Mouse (Mus musculus) erythroblast, embryonic 14.5 days (primary cell): ENCODE data around the gene Arhgef25. TPM values are rescaled to one million over a fixed set of nuclear protein-coding genes. Genes with fewer than 3 reads are reported as not detected.
"Not testable (repeated sequence)": the region's sequence is repeated elsewhere in the genome, so short reads cannot be mapped to it uniquely, and the experiment has no call there.

ENCODE experiments used
- H3K27me3 ChIP-seq: 2 replicates; pipeline ENCODE4 v1.6.1; 2012; ENCODE audit warnings: inconsistent platforms; ENCODE audit not compliant: control insufficient read depth
- H3K36me3 ChIP-seq: 2 replicates; pipeline ENCODE4 v1.6.1; 2012; ENCODE audit warnings: mild to moderate bottlenecking, inconsistent platforms; ENCODE audit not compliant: control insufficient read depth
- H3K4me1 ChIP-seq: 2 replicates; pipeline ENCODE4 v1.6.1; 2012; ENCODE audit warnings: inconsistent platforms; ENCODE audit not compliant: control insufficient read depth
- H3K4me3 ChIP-seq: replicated peaks from 2 replicates; pipeline ENCODE3; 2012; ENCODE audit warnings: moderate library complexity, mild to moderate bottlenecking, inconsistent platforms
- H3K9me3 ChIP-seq: 2 replicates; pipeline ENCODE4 v1.6.1; 2012; ENCODE audit warnings: low read length, inconsistent platforms, mixed read lengths; ENCODE audit not compliant: control insufficient read depth
- GATA1 ChIP-seq: IDR thresholded peaks from 2 replicates; pipeline ENCODE4 v1.6.1; 2012; ENCODE audit warnings: low read length, inconsistent platforms, mixed read lengths
- TAL1 ChIP-seq: IDR thresholded peaks from 3 replicates; pipeline ENCODE4 v1.6.1; 2012; ENCODE audit warnings: low read length, inconsistent platforms, mixed read lengths
- polyA plus RNA-seq: library from polyadenylated mRNA; stranded (reverse); fragments of >175 nt; gene quantifications from 2 replicates; pipeline ENCODE4 v1.2.3, GENCODE M21; 2012

Gene Arhgef25
- polyA plus RNA-seq, 1 experiment: 0.52 TPM

DNA sequence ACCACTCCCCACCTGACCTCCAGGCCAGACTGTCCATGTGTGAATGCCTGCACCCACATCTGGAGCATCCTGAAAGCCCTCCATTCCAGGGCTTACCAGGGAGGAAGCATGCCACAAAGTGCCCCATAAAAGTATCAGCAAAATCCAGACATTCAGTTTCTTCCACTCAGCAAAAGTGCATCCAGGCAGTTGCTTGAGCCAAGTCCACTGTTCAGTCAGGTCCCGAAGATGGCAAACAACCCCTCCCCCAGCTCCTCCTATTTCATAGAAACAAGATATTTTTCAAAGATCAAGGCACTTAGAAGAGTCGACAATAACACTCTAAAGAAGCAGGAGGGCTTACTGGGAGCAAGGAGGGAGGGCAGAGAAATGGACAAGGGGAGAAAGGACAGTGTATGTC lies 8.6 kb upstream of the Arhgef25 start:
- no peak for TF ChIP-seq TAL1
- no peak for TF ChIP-seq GATA1
- Histone ChIP-seq H3K36me3 (peaks cover 72% of the 10 kb centered on the region), H3K27me3 (no peaks in the 10 kb centered on the region), H3K9me3 (no peaks in the 10 kb centered on the region), H3K4me1 (peaks cover 88% of the 10 kb centered on the region), H3K4me3 (no peak overlapping the region)

DNA sequence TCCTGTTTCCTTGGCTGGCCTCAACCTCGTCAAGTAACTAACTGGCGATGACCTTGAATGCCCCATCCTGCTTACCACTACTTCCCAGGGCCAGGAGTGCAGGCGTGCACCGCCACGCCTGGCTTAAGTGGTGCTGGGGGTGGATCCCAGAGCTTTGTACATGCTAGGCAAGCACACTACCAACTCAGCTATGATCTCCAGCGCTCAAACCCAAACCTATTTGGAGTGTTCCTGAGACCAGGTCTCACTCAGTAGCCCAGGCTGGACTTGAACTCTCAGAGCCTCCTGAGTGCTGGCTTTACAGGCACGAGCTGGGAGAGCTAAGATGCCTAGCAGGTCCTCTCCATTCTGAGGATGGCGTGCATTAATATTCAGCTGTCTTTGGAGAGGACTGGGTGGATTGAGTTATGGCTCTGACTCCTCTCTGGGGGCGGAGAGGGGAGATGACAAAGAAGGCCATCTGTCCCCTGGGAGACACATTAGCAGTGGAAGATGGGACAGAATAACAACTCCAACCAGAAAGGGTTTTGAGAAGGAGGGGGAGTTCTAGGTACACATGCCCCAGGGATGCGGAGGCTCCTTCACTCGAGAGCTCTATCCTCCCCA lies 7.7 kb upstream of the Arhgef25 start:
- Histone ChIP-seq H3K27me3 (no peaks in the 10 kb centered on the region), H3K4me1 (peaks cover 88% of the 10 kb centered on the region), H3K4me3 (no peak overlapping the region), H3K36me3 (peaks cover 68% of the 10 kb centered on the region), H3K9me3 (no peaks in the 10 kb centered on the region)
- no peak for TF ChIP-seq GATA1
- no peak for TF ChIP-seq TAL1

DNA sequence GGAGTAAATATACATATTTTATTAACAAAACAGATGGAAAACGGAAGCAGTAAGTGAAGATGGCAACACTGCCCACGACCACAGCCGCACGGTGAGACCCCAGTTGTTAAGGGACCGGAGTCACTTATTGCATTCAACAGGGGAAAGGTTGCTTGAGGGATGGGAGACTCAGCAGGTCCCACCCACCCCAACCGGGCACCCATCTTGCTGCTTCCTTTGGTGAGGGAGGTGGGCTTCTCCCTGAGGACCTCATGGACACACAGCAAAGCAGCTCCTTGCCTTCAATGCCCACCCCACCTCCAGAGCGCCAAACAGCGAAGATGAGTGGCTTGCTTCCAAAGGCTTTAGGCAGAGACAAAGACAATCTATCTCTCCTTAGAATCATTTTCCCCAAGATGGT lies 7.2 kb upstream of the Arhgef25 start:
- no peak for TF ChIP-seq GATA1
- no peak for TF ChIP-seq TAL1
- Histone ChIP-seq H3K4me3 (no peak overlapping the region), H3K36me3 (peaks cover 68% of the 10 kb centered on the region), H3K4me1 (peaks cover 88% of the 10 kb centered on the region), H3K27me3 (no peaks in the 10 kb centered on the region), H3K9me3 (no peaks in the 10 kb centered on the region)

DNA sequence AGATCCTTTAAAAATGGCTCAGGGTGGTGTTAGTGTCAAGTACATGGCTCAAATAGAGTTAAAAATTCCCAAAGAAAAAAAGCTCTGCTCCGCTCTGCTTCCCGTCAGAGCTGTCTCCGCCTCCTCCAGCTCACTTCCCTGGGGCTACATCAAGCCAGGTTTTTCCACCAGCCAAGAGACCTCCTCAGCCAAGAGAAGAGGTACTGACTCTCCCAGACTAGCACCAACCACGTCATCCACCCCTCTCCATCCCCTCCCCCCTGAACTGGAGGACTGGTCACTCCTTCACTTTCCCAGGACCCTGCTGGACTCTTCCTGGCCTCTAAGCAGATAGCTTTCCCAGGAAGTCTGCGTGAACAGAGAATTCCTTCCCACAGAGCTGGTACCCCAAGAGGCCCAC lies 6.5 kb upstream of the Arhgef25 start:
- H3K36me3 ChIP-seq: peaks cover 61% of the 10 kb centered on the region
- H3K4me1 ChIP-seq: peaks cover 87% of the 10 kb centered on the region
- H3K4me3 ChIP-seq: peak overlapping the region; percentile 88
- H3K9me3 ChIP-seq: no peaks in the 10 kb centered on the region
- TF ChIP-seq TAL1: no peak
- no peak for TF ChIP-seq GATA1
- no peaks in the 10 kb centered on the region for H3K27me3 ChIP-seq

GRCm38 (mm10) chr10:127195328-127196129 lies 5.6 kb upstream of the Arhgef25 start, which contains the start of gene Dtx3:
Gene Dtx3, minus strand, starts transcription at chr10:127195728.
- peaks cover 88% of the 10 kb centered on the region for H3K4me1 ChIP-seq

DNA sequence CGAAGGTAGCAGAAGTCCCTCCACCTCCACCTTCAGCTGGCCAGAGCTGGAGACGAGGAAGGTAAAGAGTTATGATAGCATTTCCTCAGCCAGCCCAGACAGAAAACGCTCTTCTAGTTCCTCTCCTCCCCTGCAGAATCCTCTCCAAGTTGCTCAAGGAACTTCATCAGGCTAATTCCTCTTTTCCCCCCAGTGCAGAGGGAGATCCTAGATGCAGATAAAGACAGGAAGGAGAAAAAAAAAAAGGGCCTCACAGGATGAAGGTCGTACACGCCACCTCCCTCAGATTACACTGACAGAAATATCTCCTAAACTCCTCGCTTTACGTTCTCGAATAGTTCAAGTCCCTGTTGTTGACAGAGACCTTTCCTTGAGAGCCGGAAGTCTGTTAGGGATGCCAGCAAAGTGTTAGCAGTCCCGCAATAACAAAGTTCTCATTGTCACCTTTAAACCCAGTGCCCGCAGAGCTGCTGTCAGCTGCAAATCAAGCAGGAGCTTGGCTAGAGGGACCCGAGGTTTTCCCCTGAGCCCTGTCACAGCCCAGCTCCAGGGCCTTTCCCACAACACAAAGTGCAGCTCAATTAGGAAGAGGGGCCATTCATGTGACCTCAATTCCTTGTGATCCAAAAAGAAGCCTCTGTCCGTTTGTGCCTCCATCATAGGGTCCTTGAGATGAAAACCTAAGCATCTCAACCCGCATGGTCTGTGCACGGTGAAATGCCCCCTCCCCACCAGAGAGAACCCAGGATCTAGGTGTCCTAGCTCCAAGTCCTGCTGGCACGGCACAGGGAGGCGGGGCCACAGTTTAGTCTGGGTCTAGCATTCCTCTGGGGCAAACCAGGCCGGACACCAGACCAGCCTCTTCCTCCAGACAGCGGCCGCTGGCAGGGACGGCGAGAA lies 4.8 kb upstream of the Arhgef25 start:
- no peaks in the 10 kb centered on the region for H3K27me3 ChIP-seq
- TF ChIP-seq TAL1 (no peak), GATA1 (peak; percentile 50; the same call in 1 of the 2 replicates)
- peaks cover 89% of the 10 kb centered on the region for H3K4me1 ChIP-seq
- peak overlapping the region; percentile 88 for H3K4me3 ChIP-seq
- H3K9me3 ChIP-seq: no peaks in the 10 kb centered on the region
- peaks cover 50% of the 10 kb centered on the region for H3K36me3 ChIP-seq

More at GRCm38 (mm10) chr10:127195328-127196129, 5.6 kb upstream of the Arhgef25 start, which contains the start of gene Dtx3:
- H3K4me3 ChIP-seq: peak within 1 kb of the TSS; percentile 88
- H3K36me3 ChIP-seq: peaks cover 58% of the 10 kb centered on the region
- no peaks in the 10 kb centered on the region for H3K9me3 ChIP-seq
- TF ChIP-seq TAL1: no peak
- TF ChIP-seq GATA1: no peak
- H3K27me3 ChIP-seq: no peaks in the 10 kb centered on the region

DNA sequence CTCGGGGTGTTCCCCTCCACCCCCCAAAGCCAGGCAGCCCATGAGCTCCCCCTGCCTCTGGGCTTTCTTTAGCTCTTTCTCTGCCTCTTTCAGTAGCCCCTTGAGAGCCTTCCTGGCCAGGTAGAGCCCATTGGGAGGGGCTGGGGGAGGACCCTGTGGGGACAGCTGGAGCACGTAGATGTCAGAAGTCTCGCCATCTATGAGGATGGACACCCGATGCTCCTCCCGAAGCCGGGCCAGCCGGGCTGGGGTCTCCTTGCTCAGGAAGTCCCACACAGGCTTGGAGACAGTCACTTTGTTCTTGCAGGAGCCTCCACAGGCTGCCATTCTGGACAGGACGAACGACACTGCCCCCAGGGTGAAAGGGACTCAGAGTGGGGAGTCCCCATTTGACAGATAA lies 3.1 kb upstream of the Arhgef25 start:
- Histone ChIP-seq H3K9me3 (no peaks in the 10 kb centered on the region), H3K4me3 (no peak overlapping the region), H3K27me3 (no peaks in the 10 kb centered on the region), H3K4me1 (peaks cover 91% of the 10 kb centered on the region), H3K36me3 (peaks cover 33% of the 10 kb centered on the region)
- TF ChIP-seq TAL1 (no peak), GATA1 (no peak)

- not testable (repeated sequence) for H3K4me3 ChIP-seq, H3K27me3 ChIP-seq, H3K9me3 ChIP-seq
- peaks cover 85% of the 10 kb centered on the region for H3K4me1 ChIP-seq
- peaks cover 23% of the 10 kb centered on the region for H3K36me3 ChIP-seq
Measured at GRCm38 (mm10) chr10:127192057-127192328, 2.1 kb upstream of the Arhgef25 start.
